Mouse (Mus musculus): ENCODE measurements at regions not wholly inside any gene's neighbourhood (a gene's known extent, or its start where the extent isn't known, plus 50 kb on each side); places are given as distances from the start of the nearest gene placed in this dataset.
A peak's percentile ranks its signal among the peaks of the same experiment; 100 is the strongest.

DNA sequence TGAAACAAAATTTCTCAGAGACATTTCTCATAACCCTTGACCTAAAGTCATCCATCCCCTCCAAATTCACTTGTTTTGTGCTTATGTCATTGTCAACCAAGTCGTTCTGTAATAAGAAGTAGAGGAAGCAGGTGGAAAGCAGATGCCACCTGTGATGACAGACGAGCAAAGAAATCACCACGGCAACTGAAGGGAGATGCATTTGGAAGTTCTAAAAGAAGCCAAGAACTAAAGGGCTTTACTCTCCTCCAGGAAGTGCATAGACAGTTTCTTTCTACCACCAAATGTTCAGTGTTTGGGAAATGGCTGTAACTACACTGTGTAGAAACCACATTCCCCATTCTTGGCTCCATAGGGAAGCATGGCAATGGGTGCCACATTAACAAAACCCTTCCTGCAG is 317.4 kb downstream of the Gm10184 start:
- DNase-seq = no peak

DNA sequence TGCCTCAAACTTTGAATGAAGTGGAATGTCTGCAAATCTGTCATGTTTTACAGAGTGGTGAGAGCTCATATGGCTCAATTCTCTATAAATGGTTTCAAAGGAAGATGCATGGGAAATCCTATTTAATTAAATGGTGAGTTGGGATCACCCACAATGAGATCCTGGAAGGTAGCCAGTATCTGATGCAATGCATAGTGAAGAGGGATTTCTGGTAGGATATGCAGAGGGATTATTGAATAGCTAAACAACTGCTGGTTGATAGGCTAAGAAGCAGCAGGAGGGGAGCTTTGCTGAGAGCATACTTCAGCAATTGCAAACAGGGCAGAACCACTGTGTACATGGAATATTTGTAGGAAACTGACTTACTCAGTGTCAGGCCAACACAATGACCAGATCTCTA is 350.7 kb downstream of the Gm10184 start:
- no peak for DNase-seq

DNA sequence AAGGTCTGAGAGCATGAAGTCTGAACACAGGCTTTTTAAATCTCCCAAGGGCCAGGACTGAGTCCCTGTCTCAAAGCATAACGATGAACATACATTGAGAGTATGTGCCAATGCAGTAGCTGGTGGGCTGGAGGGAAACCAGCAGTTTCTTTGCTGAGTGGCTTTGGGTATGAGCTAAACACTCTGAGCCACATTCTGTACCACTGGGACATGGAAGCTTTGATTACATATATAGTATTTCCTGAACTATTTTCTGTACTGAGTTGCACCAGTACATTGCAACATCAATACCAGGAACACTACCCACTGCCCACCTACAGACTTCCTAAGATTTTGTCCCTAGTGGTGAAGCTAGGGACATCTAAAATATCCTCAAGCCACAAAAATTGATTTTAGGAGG is 354.3 kb upstream of the Fshr start:
- no peak for DNase-seq

DNA sequence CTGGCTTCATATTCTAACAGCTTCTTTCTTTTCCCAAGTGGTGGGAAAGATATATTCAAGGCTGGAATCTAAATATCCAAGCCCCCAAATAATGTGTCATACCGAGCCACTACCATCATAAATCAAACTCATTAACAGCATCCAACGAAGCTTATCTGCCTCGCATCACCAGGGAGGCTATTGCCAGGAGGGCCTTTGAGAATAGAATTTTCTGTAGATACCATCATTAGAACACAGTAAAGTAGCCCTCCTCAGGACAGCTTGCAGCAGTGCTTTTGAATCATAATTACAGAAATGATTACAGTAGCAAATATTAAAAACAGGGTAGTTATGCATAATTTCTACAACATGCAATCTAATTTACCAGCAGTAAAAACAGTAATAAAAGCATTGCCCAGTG is 353.1 kb upstream of the Fshr start:
- DNase-seq = no peak

DNA sequence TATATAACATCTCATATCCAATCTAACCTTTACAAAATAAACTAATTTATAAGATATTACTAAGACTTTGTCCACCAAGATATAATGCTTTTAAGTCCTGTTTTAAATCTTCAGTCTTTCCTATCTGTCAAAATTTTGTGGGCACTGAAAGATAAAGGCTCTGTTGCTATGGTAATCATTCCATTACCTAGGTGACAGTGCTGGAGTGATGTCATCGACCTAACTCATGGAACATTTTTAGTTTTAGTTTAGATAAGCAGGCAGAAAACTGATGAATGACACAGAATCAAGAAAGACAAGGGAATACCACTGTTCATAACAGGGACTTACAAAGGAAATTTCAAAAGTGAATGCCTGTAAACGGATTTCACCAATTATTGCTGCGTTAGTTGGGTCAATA is 350.3 kb upstream of the Fshr start:
- DNase-seq = no peak

DNA sequence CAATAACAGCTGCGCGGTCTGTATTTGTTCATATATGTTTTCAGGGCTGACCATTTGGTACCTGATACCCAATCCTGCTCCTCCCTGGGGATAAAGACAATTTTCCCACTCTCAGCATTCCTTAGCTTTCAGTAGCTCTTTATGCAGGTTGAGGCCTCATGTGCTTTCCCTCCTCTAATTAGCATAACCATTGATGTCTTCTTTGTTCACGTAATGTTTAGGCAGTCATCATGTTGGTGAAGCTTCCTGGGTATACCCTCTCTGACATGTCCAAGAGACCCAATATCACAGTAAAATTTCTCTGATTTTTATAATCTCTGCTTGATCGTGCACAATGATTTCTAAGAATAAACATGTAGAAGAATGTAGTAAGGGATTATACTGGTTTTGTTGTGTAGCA is 321.4 kb upstream of the Fshr start:
- DNase-seq = no peak

DNA sequence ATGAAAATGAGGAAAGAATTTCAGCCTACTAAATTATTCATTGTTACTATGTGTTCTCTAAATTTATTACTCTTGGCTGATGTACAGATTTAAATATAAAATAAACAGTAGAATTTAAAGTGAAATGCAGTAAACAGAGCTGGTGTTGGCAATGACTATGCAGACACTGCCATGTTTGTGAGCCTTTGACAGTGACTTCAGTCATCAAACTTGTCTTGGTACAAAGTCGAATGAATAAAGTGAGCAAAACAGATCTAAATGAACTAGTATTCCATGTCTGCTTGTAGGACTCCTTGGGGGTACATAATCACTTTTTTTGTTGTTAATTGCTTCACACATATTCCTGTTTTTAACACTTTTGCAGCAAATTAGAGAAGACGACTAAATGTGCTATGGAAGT is 318.9 kb upstream of the Fshr start:
- DNase-seq = no peak

DNA sequence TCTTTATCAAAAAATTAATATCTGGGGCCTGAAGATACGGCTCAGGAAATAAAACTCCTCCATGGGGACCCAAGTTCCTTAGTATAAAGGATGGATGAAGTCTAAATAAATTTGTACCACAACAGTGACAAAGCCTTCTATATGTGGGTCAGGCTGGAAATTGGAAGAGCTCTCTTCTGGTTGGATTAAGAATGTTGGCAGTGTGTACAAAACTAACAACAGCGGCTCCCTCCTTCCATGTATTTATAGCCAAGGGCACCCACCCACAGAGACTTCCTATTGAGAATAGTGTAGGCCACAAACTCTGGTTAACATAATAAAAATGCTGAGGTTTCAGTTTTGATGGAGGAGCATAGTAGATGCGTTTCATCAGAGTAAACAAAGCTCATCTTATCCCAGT is 304.8 kb upstream of the Fshr start:
- no peak for DNase-seq

DNA sequence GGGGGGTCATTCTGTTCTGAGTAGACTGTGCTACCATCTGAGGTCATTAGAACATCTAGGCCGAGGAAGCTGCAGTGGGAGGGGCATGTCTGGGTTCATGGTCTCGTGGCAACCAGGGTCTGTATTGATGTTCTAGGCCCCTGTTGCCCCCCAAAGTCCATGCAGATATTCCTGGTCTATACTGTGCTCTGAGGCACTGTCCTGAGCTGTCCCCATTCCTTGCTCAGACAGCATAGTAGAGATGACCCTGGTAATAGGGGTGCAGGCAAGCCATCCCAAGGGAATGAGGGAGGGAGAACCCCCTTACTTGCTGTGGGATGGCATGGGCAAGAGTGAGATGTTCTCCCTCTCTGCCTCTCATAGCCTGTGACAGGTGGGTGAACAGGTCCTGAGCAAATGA is 293.1 kb upstream of the Fshr start:
- DNase-seq = no peak

DNA sequence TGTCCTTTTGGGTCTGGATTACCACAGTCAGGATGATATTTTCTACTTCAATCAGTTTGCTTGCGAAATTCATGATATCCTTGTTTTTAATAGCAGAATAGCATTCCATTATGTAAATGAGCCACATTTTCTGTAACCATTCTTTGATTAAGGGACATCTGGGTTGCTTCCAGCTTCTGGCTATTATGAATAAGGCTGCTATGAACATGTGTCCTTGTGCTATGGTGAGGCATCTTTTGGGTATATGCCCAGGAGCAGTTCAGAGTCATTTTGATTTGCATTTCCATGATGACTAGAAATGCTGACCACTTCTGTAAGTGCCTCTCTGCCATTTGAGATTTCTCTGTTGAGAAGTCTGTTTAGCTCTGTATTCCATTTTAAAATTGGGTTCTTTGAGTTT is 266.0 kb upstream of the Fshr start:
- DNase-seq = no peak

DNA sequence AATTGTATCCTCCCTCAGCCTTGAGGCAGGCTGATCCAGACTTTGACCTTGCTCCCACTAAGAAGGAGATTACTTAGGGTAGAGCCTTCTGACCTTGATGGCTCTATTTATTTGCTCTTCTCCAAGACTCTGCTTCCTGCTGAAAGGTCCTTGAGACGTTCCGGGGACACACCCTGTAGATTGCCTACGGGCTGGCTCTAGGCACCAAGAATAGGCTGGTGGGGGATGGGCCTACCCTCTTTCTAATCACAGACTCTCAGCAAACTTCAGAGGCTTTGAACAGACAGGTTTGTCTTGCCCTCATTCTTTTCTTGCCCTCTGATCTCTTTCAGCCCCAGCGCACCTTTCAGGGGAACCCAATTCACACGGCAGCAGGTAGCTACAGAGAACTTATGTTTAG is 265.4 kb upstream of the Fshr start:
- no peak for DNase-seq

DNA sequence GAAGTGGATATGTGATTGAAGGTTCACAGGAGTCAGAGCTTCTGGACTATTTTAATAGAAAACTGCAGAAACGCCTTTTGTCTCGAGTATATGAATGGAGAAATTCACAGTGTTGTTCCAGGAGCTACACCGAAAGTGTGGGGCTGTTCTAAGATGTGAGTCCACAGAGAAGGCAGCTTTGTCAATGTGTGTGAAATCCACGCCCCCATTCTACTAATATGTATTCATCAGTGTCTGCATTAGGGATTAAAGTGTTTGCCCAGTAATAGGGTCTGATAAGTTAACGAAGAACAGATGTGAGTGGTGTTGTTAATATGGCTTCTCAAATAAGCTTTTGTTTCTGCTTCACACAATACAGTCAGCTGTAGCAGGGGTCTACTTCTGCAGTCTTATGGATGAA is 260.0 kb upstream of the Fshr start:
- DNase-seq = no peak

DNA sequence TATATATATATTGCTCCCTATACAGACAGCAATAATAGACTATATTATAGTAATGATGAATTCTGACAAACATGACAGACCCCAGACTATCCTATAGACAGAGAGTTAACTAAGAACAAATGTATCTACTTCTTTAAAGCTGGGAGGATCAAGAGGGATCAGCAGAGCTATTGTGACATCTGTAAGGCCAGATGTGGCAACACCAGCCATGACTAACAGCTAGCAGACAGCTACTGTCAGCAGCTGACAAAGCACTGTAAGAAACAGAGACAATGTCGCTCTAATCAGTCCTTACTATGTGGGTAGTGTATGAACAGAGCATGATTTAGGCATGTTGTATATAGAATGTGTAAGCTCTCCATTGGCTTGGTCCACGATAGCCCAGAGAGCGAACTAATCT is 253.8 kb upstream of the Fshr start:
- no peak for DNase-seq

DNA sequence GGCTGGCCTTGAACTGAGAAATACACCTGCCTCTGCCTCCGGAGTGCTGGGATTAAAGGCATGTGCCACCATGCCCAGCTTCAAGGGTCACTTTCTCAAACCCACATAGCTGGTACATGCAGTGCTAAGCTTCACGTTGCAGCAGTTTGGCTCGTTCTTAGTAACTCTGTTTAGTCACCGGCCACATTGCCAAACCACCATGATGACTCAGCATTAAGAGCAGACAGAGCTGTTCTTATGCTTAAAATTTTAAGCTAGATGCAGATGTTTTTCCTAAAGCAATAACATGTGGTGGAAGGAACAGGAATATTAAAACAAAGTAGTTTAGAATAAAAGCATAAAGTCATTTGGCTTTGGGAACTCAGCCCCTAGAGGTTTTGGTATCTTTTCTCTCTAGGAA is 250.2 kb upstream of the Fshr start:
- DNase-seq = no peak

DNA sequence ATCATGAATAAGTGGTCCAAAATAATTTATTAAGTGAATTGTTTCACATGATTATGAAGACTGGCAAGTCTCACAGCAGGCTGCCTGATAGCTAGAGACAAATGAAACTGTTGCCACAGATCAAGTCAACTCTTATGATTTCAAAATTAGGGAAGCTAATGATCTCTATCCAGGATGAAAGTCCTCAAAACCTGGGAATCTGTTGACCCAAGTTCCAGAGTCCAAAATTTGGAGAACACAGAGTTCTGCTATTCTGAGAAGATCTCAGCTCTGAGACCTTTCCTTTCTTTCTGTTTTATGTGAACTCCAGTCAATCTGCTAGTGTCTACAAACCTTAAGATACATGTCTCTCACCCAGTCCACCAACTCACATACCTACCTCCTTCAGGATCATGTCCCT is 248.9 kb upstream of the Fshr start:
- no peak for DNase-seq

DNA sequence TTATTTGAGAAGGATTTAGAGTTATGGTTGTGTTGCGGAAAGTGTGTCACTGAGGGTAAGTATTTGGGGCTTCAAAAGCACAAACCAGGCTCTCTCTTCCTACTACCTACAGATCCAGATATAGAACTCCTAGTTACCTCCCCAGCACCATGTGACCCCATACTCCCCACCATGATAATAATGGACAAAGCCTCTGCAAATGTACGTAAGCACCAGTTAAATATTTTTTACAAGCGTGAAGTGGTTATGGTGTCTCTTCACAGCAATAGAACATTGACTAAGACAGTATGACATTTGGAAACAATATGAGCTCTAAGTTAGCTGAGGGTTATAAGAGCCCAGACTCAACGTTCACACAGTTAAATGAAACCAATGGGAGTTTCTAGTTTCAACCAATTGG is 233.8 kb upstream of the Fshr start:
- no peak for DNase-seq

DNA sequence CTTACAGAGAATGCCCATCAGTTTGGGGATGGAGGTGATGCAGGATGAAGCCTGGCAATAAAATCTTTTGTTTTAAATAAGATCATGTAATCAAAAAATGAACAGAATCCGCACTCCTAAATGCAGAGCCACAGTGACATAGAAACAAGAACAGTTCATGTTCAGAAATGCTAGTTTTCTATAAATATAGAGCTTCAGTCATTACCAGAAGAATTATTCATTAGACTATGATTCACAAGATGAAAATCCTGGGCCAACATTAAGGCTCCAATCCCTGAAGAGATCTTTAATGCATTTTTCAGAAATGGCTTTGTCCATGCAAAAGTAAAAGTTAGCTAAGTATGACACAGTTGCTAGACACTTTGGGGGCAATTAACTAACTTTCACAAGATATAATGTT is 209.6 kb upstream of the Fshr start:
- DNase-seq = no peak

DNA sequence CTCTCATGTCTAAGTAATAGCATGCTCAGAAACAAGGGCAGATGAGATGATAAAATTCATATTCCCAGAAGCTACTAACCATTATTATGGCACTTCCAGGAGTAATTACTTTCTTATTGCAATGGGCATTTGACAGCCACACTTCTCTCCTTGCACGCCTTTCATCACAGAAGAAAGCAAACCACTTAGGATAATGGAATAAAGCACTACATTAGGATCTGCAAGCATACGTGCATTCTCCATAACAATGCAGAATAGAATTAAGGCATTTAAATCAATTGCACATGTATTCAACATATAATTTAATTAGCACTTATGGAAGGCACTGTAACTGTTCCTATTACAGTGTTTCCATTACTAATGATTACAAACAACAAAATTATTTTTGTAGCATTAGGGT is 205.1 kb upstream of the Fshr start:
- DNase-seq = no peak

DNA sequence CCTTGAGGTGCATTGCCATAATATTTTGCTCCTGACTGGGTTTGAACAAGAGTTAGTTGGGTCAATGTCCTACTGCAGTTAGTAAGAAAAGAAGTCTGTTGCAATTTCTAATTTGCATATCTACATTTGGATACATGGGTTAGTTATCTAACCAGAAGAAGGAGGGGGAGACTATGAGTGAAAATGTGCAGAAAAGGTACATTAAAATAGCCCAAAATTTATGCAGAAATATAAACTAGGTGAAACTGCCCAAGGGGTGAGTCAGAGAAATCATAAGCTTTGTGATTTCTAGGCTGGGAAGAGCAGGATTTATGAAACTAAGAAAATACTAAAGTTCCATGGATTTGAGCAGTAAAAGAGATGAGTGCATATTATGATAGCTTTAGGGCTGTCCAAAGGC is 156.8 kb upstream of the Fshr start:
- no peak for DNase-seq

DNA sequence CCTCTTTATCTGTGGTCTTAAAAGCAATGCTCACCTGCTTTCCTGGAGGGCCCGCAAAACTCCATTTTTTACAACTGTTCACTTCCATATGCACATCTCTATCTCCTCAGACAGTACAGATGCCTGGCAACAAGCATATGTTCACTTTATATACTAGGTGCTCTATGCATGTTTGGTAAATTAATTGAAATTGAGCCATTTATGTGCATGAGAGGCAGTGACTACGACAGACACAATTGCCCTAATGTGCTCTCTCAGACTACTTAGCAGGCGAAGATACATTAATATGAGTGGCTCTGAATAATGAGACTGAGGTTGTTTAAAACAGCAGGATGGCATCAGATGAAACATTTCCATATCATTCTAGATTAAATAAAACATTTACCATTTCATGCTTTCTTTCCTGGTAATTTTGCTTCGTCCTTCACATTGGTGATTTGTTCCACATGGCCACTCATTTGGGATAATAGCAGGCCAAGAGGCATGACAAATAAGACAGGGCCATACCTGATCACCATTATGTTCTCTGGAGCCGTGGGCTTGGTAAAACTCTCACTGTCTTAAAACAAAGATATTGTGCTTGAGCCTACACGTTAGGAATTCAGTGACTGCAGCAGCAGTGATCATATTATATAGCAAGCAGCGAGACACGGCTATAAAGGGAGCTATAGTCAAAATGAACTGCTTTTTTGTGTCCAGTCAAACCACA is 140.2 kb upstream of the Fshr start:
- no peak for DNase-seq

DNA sequence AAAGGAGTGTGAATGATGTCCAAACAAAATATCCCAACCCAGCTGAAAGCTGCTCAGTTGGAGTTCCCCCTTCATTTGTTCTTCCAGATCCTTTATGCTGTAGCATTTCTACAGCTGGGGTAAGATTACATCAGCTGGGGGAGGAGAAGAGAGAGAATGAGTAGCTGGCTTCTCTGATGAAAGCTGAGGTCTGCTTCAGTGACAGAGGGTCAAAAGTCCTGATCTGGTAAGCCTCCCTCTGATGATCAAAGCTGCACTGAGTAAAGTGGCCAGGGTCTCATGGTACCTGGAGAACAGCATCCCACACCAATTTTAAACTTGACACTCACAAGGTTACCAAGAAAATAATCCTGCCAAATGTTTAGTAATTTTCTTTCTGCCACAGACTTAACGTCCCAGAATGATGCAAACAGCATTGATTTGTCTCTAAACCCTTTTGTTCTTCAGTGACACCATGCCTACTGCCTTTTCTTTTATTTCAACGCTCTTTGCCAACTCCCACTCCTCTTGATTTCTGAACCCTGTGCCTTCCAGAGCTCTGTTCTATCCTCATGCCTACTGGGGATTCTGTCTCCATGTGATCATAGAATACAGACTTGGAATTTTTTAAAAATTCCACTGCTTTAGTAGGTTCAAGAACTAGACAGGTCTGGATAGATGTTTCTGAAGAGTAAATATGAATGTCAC is 119.3 kb upstream of the Fshr start:
- no peak for DNase-seq

DNA sequence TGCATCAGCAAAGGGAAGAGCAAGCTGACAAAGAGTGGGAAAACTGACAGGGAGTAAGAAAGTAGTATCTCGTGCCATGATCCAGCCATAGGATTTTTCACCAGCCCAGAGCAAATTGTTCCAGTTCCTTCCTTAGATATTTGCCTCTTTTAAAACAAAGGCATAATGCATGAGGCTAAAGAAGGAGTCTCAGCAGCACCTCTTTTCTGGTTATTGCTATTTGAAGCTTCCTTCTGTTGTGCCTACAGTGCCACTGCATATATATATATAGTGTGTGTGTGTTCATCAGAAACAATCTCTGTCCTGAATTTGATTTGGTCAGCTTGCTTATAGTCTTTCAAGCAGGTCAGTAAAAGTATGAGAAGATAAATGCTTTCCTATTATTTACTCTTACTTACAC is 117.9 kb upstream of the Fshr start:
- DNase-seq = no peak

DNA sequence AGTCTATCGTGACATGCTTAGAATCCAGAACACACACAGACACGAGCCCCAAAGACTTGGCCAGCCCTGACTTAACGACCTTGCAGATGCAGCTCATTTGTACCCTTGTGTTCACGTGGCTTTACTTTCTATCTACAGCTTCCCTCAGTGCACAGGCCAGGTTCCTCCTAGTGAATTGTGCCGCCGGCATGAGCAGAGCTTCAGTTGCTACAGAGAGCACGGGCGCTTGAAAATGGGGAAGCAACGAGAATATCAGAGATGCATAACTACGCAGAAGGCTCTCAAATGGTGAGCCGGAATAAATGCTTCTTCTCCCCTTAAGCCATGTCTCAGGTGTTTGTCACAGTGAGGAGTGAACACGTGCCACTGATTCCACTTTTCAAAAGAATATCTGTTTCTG is 110.7 kb upstream of the Fshr start:
- no peak for DNase-seq

DNA sequence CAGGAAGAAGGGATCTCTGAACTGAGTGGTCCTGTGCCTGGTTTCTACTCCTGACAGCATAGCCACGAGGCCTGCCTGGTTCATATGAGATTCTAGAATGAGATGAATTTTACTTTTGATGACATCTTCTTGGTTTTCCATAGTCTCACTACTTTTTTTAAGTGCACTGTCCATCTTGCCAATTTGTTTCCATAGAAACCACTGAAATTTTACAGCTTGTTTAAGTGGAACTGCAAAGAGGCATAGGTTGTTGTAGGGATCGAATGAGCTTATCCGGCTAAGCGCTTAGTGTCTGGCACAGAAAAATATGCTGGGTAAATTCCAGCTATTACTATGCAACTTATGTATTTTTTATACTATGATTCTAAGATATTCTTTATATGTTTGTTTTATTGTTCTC is 100.8 kb upstream of the Fshr start:
- no peak for DNase-seq

DNA sequence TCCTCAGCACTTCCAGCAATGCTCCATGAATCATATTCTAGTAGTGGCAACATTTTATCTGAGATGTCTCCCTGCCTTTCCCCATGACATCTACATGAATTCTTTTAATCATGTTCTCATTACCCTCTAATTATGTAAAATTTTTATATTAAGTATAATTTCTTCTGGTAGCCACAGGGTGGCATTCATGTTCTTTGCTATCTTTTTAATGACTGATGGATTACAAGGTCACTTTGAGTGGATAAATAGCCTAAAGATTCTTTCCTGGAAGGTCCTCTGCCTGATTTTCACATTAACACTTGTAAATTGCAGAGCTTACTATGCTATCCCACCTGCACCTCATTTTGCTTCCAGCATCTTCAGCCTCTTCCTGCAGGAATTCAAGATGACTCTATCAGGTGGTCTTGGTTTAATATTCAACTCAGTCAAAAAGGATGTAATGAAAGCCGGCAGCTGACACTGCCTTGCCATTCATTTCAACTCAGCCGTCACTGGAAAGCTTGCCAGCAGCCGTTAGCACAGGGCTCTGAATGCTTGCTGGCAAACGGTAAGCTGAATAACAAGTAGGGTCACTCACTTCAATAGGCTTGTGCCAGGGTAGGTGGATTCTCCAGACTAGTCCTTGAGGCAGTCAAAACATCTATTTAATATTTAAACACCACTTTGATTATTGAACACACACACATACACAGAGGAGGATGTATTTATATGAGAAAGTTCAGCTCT is 97.0 kb upstream of the Fshr start:
- DNase-seq = peak; percentile 0
